Mouse (Mus musculus) liver, embryonic 11.5 days (tissue): ENCODE measurements around the gene Pou2af1. TPM values are rescaled to one million over a fixed set of nuclear protein-coding genes. Genes with fewer than 3 reads are reported as not detected.

Experiments used
- ATAC-seq: fragments of 200-750 bp; cut with Nextera tagmentation; replicated peaks from 2 replicates; pipeline ENCODE4 v1.8.0; 2017; ENCODE audit warnings: moderate number of reproducible peaks, mild to moderate bottlenecking, moderate TSS enrichment, moderate library complexity; ENCODE audit not compliant: low FRiP score
- DNase-seq: peaks from one replicate; pipeline ENCODE4 v3.0.0-alpha.2; 2017; ENCODE audit warnings: low spot score
- H3K27ac ChIP-seq: fragments of 300-500 bp; sonication (generic); 2 replicates; pipeline ENCODE4 v1.5.1; 2014; ENCODE audit warnings: mild to moderate bottlenecking, low read depth, low read length, control low read depth
- H3K27me3 ChIP-seq: fragments of 300-500 bp; sonication (generic); replicated peaks from 2 replicates; pipeline ENCODE4 v1.6.1; 2014; ENCODE audit warnings: low read length, mixed read lengths; ENCODE audit not compliant: control insufficient read depth, insufficient read depth
- H3K36me3 ChIP-seq: fragments of 300-500 bp; sonication (generic); 2 replicates; pipeline ENCODE4 v1.6.1; 2014; ENCODE audit warnings: mild to moderate bottlenecking, low read length, moderate library complexity, mixed read lengths; ENCODE audit not compliant: control insufficient read depth, insufficient read depth
- H3K4me1 ChIP-seq: fragments of 300-500 bp; sonication (generic); replicated peaks from 2 replicates; pipeline ENCODE4 v1.6.1; 2014; ENCODE audit warnings: low read length, mixed read lengths; ENCODE audit not compliant: control insufficient read depth, insufficient read depth
- H3K4me2 ChIP-seq: fragments of 300-500 bp; sonication (generic); 2 replicates; pipeline ENCODE4 v1.6.1; 2014; ENCODE audit warnings: mild to moderate bottlenecking, control low read depth, moderate library complexity
- H3K4me3 ChIP-seq: fragments of 300-500 bp; sonication (generic); 2 replicates; pipeline ENCODE4 v1.5.1; 2014; ENCODE audit warnings: low read depth, low read length, control low read depth
- H3K9ac ChIP-seq: fragments of 300-500 bp; sonication (generic); 2 replicates; pipeline ENCODE4 v1.6.1; 2014; ENCODE audit warnings: low read depth, low read length, control low read depth
- H3K9me3 ChIP-seq: fragments of 300-500 bp; sonication (generic); 2 replicates; pipeline ENCODE4 v1.6.1; 2016; ENCODE audit warnings: low read length, inconsistent platforms, mixed read lengths; ENCODE audit not compliant: control insufficient read depth
- WGBS: fragments of 180-500 bp; shearing (Covaris S2); extraction: QIAGEN DNeasy Blood & Tissue Kit; methylation state at CpG from one replicate; pipeline ENCODE4 v1.1.7; 2014; 5-methylcytosine and 5-hydroxymethylcytosine counted together
- polyA plus RNA-seq: library from polyadenylated mRNA; unstranded; fragments of >200 nt; fragmentation: Nextera tagmentation; extraction: Ambion mirVana; gene quantifications from 2 replicates; pipeline ENCODE4 v1.2.1, GENCODE M21; 2014

Gene Pou2af1
- polyA plus RNA-seq, result 0.06 and 0.12 TPM in 2 replicates

GRCm38 (mm10) chr9:51213023-51213728 lies at the start of gene Pou2af1:
TSS of gene Pou2af1 (plus strand) at chr9:51213708.
- H3K27ac ChIP-seq, result no peak within 1 kb of the TSS
- DNase-seq (no peak), ATAC-seq (no peak)
- H3K9me3 ChIP-seq, result no peaks in the 10 kb centered on the region
- H3K9ac ChIP-seq, result no peak within 1 kb of the TSS
- no peak within 1 kb of the TSS for H3K4me2 ChIP-seq
- no peaks in the 10 kb centered on the region for H3K4me1 ChIP-seq
- H3K4me3 ChIP-seq, result no peak within 1 kb of the TSS
- no peaks in the 10 kb centered on the region for H3K27me3 ChIP-seq
- WGBS, result 80% methylated on average over 20 of the region's 20 CpGs
- H3K36me3 ChIP-seq, result no peaks in the 10 kb centered on the region

DNA sequence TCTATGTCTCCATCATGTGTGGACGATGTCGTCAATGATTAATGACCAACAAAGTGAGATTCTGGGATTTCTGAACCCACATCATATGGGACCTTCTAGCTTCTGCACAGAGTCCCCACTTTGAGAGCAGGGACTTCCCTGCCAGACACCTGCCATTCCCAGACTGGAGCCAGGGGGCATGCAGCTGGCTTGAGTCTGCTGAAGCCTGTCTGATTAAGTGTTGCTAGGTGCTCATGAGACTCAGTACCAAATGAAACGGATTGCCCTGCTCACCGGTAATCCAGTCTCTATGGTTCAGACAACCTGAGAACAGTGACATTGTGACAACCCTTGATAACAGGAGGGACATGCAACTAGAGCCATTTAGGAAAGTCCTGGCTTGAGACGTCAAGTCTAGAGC lies 49.5 kb upstream of the Pou2af1 start:
- Histone ChIP-seq H3K4me3 (no peak overlapping the region), H3K36me3 (no peaks in the 10 kb centered on the region), H3K27me3 (peaks cover 5% of the 10 kb centered on the region), H3K4me1 (no peaks in the 10 kb centered on the region), H3K4me2 (no peak overlapping the region), H3K9me3 (no peaks in the 10 kb centered on the region), H3K9ac (no peak overlapping the region), H3K27ac (no peak overlapping the region)
- DNase-seq (no peak), ATAC-seq (no peak)
- WGBS, result 82% methylated on average over 5 of the region's 5 CpGs

- Histone ChIP-seq H3K9ac (no peak within 1 kb of the TSS), H3K27me3 (no peaks in the 10 kb centered on the region; the same call in 1 of the 2 replicates), H3K4me2 (no peak within 1 kb of the TSS), H3K27ac (no peak within 1 kb of the TSS), H3K4me3 (no peak within 1 kb of the TSS), H3K9me3 (no peaks in the 10 kb centered on the region), H3K4me1 (no peaks in the 10 kb centered on the region), H3K36me3 (no peaks in the 10 kb centered on the region)
- no peak for ATAC-seq
- 37% methylated on average over 6 of the region's 6 CpGs for WGBS
- no peak for DNase-seq
Measured at GRCm38 (mm10) chr9:51165312-51166180, 48.0 kb upstream of the Pou2af1 start, which contains the start of gene Gm32742. TSS of gene Gm32742 (minus strand) at chr9:51165517.

- no peak overlapping the region for H3K9ac ChIP-seq
- H3K4me1 ChIP-seq, result no peaks in the 10 kb centered on the region
- ATAC-seq, result no peak
- no peak overlapping the region for H3K4me3 ChIP-seq
- no peak overlapping the region for H3K4me2 ChIP-seq
- H3K27ac ChIP-seq, result no peak overlapping the region
- no peaks in the 10 kb centered on the region for H3K9me3 ChIP-seq
- no peaks in the 10 kb centered on the region for H3K36me3 ChIP-seq
- no peaks in the 10 kb centered on the region for H3K27me3 ChIP-seq
- WGBS, result 68% methylated on average over 11 of the region's 11 CpGs
- no peak for DNase-seq
Measured at GRCm38 (mm10) chr9:51167954-51168353, 45.6 kb upstream of the Pou2af1 start.

DNA sequence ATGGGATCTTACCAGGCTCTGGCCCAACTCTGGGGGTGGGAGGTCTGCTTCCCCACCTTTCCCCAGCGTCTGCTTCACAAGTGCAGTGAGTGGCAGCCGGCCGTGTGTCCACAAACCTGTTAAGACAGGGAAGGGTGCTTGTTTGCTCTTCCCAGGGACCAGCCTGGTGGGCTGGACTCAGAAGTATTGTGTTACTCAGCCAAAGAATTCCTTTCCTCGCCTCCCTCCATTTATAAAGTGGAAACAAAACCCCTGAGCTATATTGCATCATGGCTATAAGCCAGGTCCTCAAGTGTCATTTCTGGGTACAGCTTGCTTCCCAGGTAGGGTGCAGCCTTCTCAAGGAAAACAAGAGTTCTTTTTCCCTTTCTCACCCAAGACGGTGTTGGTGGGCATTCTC lies 44.8 kb upstream of the Pou2af1 start:
- no peaks in the 10 kb centered on the region for H3K27me3 ChIP-seq
- no peak overlapping the region for H3K4me2 ChIP-seq
- DNase-seq (no peak), ATAC-seq (no peak)
- H3K4me3 ChIP-seq, result no peak overlapping the region
- no peaks in the 10 kb centered on the region for H3K36me3 ChIP-seq
- H3K9me3 ChIP-seq, result no peaks in the 10 kb centered on the region
- no peaks in the 10 kb centered on the region for H3K4me1 ChIP-seq
- WGBS, result 73% methylated on average over 5 of the region's 5 CpGs
- no peak overlapping the region for H3K9ac ChIP-seq
- H3K27ac ChIP-seq, result no peak overlapping the region

DNA sequence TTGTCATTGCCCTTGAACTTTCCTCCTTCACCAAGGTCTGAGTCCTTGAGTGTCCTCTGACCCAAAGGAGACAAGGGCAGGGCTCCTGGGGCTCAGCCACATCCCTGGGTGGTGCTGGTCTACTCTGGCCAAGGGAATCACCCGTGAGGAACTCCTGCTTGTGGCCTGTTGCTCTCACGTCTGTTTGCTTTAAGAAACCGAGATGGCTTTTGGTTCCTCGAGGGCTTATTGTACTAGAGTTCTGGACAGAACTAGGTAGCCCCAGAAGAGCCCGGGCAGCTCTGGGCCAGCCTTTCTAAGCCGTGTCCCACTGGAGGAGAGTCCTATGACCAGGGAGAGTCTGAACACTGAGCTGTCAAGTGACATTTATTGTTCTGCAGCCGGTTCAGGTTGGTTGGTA lies 44.4 kb upstream of the Pou2af1 start:
- Histone ChIP-seq H3K9me3 (no peaks in the 10 kb centered on the region), H3K27ac (no peak overlapping the region), H3K4me1 (no peaks in the 10 kb centered on the region), H3K9ac (no peak overlapping the region), H3K4me2 (no peak overlapping the region), H3K4me3 (no peak overlapping the region), H3K36me3 (no peaks in the 10 kb centered on the region), H3K27me3 (no peaks in the 10 kb centered on the region)
- 77% methylated on average over 7 of the region's 7 CpGs for WGBS
- DNase-seq (no peak), ATAC-seq (no peak)

DNA sequence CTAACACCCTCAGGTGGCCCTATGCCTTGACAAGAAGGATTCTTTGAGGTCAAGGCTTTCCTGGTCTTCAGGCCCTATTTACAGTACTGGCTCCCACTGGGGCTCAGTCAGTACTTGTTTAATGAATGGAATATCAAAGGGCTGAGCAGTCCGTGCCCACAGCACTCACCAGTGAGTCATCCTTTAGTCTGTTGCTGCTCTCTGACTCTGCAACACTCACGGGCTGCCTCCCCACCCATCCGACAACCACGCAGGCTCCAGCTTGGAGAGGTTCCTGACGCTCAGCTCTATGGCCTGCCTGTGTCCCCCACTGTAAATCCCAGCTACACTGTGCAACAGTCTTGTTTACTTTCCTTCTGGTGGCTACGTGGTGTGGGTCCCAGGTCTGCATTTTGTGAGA lies 43.2 kb upstream of the Pou2af1 start:
- no peak overlapping the region for H3K4me3 ChIP-seq
- no peak overlapping the region for H3K4me2 ChIP-seq
- ATAC-seq (no peak), DNase-seq (no peak)
- no peak overlapping the region for H3K9ac ChIP-seq
- WGBS, result 63% methylated on average over 6 of the region's 6 CpGs
- no peak overlapping the region for H3K27ac ChIP-seq
- no peaks in the 10 kb centered on the region for H3K27me3 ChIP-seq
- no peaks in the 10 kb centered on the region for H3K4me1 ChIP-seq
- H3K9me3 ChIP-seq, result no peaks in the 10 kb centered on the region
- no peaks in the 10 kb centered on the region for H3K36me3 ChIP-seq

DNA sequence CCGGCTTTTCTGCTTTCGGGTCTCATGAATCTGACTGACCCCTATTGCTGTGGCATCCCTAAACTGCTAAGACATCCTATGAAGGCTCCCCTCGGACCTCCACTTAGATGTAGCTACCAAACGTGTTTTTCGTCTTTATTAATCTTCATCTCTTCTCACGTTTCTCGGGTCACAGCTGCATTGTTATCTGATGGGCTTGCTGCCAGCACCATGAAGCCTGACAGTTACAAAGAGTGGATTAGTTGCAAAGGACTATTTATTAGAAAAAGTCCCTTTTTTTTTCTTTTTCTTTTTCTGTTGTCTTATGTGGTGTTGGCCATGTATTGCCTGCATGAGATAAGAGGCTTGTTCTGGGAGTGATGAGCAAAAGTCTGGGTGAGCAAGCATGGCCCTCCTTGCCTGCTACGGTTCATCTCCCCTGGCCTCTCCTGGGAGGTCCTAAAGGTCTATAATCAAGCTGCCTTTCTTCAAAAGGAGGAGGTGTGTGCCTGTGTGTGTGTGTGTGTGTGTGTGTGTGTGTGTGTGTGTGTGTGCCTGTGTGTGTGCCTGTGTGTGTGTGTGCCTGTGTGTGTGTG lies 38.5 kb upstream of the Pou2af1 start:
- Histone ChIP-seq H3K27me3 (no peaks in the 10 kb centered on the region), H3K9me3 (no peaks in the 10 kb centered on the region), H3K4me3 (no peak overlapping the region), H3K36me3 (no peaks in the 10 kb centered on the region), H3K27ac (no peak overlapping the region), H3K4me2 (no peak overlapping the region), H3K4me1 (no peaks in the 10 kb centered on the region), H3K9ac (no peak overlapping the region)
- 57% methylated on average over 8 of the region's 8 CpGs for WGBS
- DNase-seq (no peak), ATAC-seq (no peak)
